Mouse (Mus musculus) left cerebral cortex, adult 11 months (tissue): Measurements from ENCODE around the gene Uba1.
"Not testable (repeated sequence)": the region's sequence is repeated elsewhere in the genome, so short reads cannot be mapped to it uniquely, and the experiment has no call there.

Source experiments
- DNase-seq: peaks from one replicate; pipeline ENCODE4 v3.0.0; 2022; ENCODE audit warnings: low spot score

The Uba1 gene

GRCm38 (mm10) chrX:20728681-20729080, 70.6 kb downstream of the Uba1 start:
- DNase-seq = no peak

- DNase-seq = not testable (repeated sequence)
Observed at GRCm38 (mm10) chrX:20730048-20730447, 71.9 kb downstream of the Uba1 start.
